Mouse (Mus musculus): ENCODE results near the gene Tsga13.

The Tsga13 gene

DNA sequence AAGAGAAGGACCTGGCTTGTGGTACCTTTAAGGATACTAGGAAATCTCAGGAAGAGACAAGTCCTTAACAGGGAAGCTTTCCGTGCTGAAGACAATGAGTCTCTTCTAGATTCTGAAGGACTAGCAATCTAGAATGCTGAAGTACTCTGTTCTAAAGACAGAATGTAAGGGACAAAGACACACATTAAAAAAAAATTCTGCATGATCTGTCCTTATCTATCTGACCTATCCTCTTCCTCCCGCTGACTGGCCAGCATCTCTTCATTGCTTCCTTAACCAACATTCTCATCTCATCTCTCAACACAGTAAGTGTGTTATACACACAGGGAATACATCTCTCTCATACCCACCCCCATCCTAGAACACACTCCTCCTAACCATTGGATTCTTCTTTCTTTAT, at the start of gene Tsga13:
Gene Tsga13 (minus strand): TSS at position 101 of the 400 bp plus-strand sequence.
- DNase-seq (ENCODE audit: low read depth, low spot score) = no peak

DNA sequence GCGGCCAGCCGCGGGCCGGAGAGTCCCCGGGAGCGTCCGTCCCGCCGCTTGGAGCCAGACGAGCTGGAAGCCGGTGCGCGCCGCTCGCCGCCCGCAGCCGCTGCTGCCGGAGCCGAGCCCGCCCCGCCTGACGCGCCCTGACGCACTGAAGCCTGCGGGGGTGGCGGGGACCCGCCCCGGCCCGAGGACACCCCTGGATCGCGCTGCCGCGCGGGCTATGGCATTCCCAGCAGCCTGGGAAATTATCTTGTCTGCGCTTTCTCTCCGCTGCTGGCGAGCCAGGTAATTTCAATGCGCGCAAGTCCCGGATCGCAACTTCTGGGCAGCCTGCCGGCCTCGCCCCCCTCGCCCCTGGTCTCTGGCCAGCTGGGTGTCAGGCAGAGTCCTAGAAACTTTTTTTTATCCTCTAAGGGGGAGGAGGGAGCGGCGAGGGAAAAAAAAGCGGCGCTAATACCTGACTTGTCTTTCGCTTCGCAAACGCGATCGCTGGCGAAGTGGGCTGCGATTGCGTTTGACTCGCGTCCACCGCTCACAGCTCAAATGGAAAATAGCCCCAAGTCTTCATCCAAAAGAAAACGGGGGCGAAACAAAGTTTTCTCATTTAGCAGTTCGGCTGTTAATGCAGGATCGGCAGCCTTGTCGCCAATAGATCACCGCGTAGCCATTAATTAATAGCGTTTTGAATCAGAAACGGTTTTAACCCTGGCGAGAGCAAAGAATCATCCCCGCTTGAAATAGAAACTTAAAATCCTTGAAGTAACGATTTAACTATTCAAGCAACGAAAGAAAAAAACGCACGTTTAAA, 43.6 kb upstream of the Tsga13 start, which contains the start of gene Klf14:
Gene Klf14 (minus strand): TSS at position 343 of the 805 bp plus-strand sequence.
- no peak for DNase-seq (ENCODE audit: low read depth, low spot score)

DNA sequence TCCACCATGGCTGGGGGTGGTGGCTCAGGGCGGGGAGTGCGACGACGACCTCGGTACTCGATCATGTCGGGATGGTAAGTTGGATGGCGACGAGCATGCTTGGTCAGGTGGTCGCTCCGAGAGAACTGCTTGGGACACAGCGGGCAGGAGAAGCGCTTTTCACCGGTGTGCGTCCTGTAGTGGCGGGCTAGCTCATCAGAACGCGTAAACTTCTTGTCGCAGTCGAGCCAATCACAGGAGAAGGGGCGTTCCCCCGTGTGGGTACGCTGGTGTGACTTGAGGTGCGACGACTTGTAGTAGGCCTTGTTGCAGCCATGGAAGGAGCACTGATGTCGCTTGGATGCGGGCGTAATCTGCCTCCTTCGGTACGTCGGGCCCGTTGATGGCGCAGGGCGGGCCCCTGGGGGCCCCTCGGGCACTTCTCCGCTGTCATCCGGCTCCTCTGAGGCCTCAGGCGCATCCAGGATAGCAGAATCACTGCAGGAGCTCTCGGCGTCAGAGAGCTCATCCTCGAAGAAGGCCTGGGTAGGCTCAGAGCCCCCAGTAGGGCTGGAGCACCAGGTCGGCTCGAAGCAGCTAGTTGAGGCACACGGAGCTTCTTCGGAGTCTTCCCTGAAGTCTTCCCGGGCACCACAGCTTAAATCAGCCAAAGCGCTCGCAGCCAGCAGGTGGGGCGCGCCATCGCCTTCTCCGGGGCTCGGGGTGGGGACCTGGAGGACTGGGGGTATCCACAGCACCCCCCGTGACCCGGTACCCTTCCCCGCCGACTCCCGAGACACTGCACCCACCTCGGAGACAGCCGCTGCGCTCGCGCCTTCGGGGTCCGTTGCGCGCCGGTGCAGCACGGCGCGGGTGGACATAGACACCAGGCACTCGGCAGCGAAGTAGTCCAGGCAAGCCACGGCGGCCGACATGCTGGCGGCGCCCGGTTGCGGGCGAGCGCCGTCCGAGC, 42.7 kb upstream of the Tsga13 start:
- DNase-seq (ENCODE audit: low read depth, low spot score) = no peak

DNA sequence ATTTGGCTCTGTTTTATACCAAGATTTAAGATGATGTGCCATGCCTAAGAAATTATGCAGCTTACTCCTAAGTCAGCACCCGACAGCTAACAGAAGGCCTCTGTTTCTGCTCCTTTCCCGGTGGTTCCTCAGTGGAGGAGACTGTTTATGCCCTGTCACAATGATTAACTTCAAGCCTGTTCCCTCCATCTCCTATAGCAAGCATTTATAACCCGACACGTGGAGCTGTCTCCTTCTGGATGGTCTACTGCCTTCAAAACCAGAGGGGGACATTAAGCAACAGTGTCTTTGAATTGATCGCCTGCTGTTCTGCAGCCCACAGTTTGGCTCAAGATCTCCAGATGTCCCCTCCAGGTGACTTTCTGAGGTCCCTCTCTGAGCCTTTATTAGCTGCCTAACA, 23.9 kb upstream of the Tsga13 start:
- DNase-seq (ENCODE audit: low read depth, low spot score) = no peak

DNA sequence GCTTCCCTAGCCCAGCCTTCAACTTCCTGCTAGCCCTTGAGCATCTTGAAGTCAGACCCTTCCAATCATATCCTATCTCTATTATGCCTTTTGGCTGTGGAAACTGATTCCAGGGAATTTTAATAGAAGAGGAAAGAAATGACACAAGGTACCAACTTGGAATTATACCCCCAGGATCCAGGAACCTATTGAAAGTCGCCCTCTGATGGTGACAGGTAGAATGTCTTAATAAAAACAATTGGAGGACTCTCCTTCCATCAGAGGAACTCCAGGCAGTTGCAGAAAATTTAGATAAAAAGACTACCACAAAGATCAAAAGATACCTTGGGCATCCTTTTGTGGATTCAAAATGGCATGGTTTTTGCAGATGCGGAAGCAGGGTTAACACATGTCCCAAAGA, 7.4 kb upstream of the Tsga13 start:
- DNase-seq (ENCODE audit: low read depth, low spot score) = peak; percentile 62

DNA sequence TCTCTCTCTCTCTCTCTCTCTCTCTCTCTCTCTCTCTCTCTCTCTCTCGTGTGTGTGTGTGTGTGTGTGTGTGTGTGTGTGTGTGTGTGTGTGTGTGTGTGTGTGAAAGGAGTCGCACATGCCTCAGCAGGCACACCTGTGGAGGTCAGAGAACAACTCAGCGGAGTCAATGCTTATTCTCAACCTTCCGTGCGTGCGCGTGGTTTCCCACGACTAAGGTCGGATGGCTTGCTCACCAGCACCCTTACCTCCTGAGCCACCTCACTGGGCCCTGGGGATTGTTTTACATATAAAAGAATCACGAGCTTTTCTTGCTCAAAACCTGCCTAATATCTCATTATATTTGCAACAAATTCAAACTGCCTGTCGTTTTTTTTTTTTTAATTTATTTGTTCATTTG, 6.5 kb upstream of the Tsga13 start:
- DNase-seq (ENCODE audit: low read depth, low spot score) = no peak

DNA sequence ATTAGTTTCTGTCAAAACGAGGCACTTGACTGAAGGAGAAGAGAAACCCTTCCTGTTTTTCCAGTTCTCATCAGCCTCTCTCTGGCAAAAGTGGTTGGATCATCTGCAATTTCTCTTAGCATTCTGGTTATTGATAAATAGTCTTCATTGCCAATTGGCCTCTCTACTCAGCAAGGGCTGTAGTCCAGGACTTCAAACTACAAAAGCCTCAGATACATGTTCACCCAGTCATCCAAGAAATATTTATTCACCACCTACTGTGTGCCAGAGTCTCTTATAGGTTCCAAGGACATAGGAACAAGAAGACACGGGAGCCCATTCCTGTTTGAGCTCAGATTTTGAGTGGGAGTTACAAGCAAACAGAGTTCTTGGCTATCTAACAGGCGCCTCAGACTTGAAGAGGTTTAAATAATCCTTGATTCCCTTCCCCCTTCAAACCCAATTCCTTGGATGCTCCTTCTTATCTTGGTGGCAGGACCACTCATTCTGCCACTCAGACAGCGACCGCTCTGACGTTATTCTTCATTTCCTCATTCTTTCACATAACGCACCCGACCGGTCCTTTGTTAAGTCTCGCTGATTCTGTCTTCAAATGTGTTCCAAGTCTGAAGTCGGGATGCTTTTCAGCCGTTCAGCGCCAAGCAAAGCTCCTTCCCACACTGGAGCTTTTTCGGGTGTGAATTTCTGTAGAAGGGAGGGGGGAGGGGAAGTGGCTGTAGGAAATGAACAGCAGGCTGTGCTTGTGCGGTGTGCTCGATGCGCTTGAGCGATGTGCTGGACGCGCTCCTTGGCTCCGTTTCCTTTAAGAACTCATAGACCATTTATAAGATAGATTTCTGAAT, 5.7 kb upstream of the Tsga13 start:
- DNase-seq (ENCODE audit: low read depth, low spot score) = no peak

DNA sequence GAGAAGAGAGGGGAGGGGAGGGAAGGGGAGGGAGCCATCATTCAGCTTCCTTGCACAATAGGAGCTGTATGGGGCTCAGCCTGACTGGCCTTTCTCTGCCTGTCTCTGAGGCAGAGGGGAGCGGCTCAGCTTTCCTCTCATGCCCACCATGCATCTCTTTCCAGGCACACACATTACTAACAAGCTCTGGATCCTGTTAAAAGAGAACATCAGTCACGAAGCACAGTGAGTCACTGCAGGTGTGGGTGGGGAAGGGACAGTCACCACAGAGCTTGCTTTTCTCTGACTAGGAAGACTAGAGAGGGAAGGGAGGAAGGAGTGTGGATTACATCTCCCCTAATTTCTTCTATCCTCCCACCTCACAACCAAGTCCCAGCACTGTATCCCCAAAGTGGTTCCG, 7.4 kb downstream of the Tsga13 start:
- no peak for DNase-seq (ENCODE audit: low read depth, low spot score)

DNA sequence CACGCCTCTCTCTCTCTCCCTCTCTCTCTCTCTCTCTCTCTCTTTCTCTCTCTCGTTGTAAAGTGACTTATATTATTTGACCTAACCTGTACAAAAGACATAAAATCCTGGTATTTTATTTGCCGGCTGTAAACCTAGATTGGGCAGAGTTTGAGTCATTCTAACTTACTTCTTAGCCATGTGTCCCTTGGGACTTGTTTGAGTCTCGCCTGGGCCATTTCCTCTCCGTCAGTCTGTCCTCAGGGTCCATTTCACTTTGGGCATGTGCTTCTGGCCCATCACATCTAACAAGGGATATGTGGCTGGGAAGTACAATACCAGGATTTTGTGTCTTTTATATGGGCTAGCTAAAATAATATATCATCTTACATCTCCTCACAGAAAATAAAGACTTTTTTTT, 10.5 kb downstream of the Tsga13 start:
- no peak for DNase-seq (ENCODE audit: low read depth, low spot score)

DNA sequence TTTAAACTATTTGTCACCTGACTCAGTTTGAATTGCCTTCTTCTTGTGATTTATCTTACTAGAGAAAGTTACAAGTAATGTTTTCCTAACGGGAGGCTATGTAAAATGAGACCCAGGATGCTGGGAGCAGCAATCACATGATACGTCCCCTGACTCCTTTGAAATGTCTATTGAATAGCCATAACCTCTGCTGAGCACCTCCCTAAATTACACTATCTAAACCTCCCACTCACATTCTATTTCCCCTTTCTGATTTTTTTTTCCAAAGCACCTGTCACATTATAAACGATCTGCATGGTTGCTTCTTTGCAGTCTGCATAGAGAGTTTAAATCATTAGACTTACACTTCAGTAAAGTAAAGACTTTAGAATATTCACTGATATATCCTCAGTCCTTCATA, 11.3 kb downstream of the Tsga13 start:
- DNase-seq (ENCODE audit: low read depth, low spot score) = no peak

DNA sequence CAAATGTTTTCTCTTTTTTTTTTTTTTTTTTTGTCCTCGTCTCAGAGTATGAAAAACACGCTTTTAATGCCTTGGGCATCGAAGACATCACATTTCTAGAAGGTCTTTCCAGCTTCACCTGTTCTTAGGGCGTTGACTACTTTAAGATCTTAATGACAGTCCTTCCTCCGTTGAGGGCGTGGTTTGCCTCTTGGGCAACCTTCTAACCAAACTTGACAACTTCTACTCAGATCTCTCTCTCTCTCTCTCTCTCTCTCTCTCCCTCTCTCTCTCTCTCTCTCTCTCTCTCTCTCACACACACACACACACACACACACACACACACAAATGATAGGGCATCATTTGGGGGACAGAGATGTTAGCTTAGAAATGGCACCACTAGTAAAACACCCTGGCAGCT, 17.9 kb downstream of the Tsga13 start:
- DNase-seq (ENCODE audit: low read depth, low spot score) = no peak

DNA sequence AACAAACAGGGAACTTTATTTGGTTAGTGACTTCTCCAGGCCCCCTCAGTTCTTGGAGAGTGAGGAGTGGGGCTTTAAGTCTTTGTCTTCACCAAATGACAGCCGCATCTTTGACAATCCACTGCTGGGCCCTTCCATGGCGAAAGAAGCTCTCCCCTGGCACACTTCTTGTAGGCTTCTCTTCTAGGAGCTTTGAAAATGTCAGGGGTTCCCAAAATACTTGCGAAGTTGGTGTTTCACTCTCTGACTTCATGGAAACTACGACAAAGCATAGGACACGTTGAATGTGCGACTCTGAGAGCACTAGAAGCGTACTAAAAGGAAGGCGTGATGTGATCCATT, 18.4 kb downstream of the Tsga13 start:
- DNase-seq (ENCODE audit: low read depth, low spot score) = no peak

DNA sequence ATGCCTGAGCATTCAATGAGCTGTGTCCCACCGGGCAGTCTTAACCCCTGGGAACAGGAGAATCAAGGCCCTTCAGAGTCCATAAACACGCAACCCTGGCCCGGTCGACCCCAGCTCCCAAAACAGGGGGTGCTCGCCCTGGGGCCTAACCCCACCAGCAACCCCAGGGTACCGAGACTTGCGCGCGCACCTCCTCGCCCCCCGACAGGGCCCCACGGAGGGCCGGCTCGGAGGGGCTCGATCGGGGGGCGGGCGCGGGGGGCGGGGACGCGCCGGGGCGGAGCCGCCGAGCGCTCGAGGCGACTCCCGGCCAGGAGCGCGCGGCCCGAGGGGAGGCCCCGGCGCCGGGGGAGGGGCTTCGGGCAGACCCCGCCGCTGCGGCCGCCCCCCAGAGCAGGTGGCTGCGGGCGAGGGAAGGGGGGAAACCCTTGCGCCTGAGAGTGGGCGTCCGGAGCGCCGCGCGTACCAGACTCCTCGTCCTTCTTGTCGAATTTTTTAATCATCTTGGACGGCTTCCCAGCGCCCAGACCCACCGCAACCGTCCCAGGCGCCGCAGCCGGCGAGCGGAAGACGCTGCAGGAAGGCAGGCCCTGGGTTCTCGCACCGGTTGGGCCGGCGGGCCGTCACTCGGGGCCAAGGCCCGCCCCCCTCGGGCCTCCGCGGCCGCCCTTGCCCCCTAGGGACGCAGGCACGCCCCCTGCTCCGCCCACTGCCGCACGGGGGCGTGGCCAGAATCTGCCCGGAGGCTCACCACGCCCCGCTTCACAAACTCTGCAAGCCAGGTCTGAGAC, 19.0 kb downstream of the Tsga13 start, which contains the start of gene Copg2:
Gene Copg2 (minus strand): TSS at position 600 of the 791 bp plus-strand sequence.
- DNase-seq (ENCODE audit: low read depth, low spot score) = peak; percentile 92

DNA sequence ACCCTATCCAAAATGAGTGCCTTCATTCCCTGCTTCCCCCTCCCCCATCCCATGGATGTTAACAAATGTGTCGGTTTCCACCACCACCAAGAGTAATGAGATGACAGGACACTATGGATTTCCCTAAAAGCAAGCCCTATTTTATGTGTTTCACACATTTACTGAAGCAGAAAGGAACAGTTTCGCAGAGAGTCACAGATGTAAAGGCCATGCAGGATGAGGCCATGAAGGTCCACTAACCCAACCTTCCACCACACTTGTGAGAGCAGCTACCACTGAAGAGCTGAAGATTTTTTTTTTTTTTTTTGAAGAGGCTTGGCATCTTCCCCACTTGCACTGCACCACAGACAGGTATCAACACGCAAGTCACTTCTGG, 19.6 kb downstream of the Tsga13 start:
- DNase-seq (ENCODE audit: low read depth, low spot score) = peak; percentile 65

DNA sequence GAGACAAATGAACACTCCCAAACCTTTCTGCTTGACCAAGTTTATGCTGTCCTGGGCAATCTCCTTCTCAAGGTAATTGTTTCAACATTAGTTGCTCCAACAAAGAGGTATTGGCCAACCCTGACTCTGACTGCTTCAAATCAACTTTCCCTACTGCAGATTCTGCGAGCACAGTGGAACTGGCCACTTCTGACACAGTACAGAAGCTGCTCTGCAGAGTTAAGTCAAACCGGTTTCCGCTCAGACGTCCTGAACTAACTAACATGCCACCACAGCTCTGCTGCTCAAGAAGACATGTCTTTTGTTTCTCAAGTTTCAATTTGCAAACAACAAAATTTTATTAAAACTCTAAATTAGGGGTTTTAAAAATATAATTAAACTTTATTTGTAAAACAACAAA, 22.3 kb downstream of the Tsga13 start:
- no peak for DNase-seq (ENCODE audit: low read depth, low spot score)

DNA sequence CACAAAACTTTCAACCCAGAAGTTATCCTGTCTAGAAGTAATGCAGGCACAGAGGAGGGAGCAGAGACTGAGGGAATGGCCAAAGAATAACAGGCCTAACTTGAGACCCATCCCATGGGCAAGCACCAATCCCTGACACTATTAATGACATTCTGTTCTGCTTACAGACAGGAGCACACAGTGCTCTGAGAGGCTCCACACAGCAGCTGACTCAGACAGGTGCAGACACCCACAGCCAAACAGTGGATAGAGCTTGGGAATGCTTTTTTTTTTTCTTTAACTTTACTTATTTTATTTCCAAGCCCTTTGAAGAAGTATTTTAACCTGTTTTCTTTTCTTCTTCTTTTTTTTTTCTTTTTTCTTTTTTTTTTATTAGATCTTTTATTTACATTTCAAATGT, 23.6 kb downstream of the Tsga13 start:
- DNase-seq (ENCODE audit: low read depth, low spot score) = no peak

DNA sequence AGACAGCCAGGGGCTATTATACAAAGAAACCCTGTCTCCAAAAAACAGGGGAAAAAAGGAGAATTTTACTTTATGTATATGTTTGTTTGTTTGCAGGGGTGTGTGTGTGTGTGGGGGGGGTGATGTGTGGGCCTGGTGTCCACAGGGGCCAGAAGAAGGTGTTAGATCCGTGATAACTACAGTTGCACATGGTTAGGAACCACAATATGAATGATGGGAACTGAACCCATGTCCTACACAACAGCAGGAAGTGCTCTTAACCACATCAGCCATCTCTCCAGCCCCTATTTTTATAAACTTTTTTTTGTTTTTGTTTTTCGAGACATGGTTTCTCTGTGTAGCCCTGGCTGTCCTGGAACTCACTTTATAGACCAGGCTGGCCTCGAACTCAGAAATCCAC, 30.5 kb downstream of the Tsga13 start:
- no peak for DNase-seq (ENCODE audit: low read depth, low spot score)

DNA sequence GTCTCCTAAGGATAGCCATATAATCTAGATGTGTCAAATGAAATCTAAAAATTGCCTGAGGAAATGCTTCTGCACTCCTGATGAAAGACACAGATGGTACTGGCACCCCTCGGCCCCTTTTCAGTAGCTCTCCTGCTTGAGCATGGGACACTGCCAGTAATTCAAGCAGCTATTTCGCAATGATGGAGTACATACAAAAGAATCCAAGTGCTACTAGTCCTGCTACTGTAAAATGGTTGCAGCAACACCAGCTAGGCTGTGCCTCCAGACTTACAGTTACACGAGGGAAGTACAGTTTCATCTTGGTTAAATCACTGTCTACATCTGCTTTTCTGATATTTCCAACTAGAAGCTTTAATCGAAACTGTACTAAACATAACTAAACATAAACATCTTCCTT, 31.9 kb downstream of the Tsga13 start:
- no peak for DNase-seq (ENCODE audit: low read depth, low spot score)

DNA sequence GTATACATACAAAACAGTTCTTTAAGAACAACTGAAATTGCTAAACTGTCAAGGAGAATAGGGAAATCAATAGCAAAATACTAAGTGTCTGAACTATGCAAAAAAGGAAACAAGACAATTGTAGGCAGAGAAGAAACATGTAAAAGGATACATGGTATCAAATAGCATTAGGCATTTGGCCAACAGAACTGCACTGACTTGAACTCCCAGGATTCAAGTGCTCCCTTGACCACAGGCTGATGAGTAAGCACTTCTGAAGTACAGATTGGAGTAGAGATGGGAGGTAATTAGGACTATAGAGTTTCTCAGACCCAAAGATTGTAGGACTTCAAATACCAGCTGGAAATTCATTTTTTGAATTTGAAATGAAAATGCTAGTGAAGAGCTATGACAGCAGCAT, 38.7 kb downstream of the Tsga13 start:
- DNase-seq (ENCODE audit: low read depth, low spot score) = peak; percentile 95

DNA sequence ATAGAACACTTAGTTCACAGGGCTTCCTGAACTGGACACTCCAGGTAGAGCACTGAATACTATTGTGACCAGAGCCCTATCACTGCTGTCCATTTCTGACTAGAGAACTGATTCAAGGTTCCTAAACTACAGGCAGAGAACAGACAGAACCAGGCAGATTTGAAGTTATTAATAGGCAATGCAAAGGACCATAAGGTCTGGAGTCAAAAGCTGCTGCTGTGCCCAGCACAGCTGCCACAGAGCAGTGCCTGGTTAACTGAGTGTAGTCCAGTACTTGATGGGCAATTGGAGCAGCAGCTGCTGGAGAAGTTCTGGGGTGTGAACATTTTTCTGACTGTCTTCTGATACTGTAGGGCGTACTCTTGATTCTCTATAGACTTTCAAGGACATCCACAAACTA, 48.9 kb downstream of the Tsga13 start:
- no peak for DNase-seq (ENCODE audit: low read depth, low spot score)
